Mouse (Mus musculus): ENCODE measurements around the gene Ctr9. TPM values are rescaled to one million over a fixed set of nuclear protein-coding genes. Genes with fewer than 3 reads are reported as not detected.

Gene Ctr9
- polyA plus RNA-seq, 1 experiment from 2014 or later, result 53.6 TPM

GRCm38 (mm10) chr7:111080876-111081275 is 52.1 kb downstream of the Ctr9 start:
- Histone ChIP-seq H3K4me2 (peak overlapping the region; percentile 90), H3K27ac (ENCODE audit: low read depth, low read length) (no peak overlapping the region; the same call in 1 of the 2 replicates), H3K9me3 (ENCODE audit: control insufficient read depth, low read length) (no peaks in the 10 kb centered on the region), H3K36me3 (ENCODE audit: control insufficient read depth, insufficient read depth, low read length) (peaks cover 52% of the 10 kb centered on the region), H3K27me3 (replicated peaks; ENCODE audit: control insufficient read depth, insufficient read depth, low read length) (no peaks in the 10 kb centered on the region), H3K4me1 (replicated peaks; ENCODE audit: control insufficient read depth, insufficient read depth, low read length) (peaks cover 19% of the 10 kb centered on the region), H3K4me3 (ENCODE audit: low read depth, low read length) (peak overlapping the region; percentile 100), H3K9ac (ENCODE audit: low read depth, low read length) (peak overlapping the region; percentile 100)
- no peak for DNase-seq (ENCODE audit: low spot score)
- 85% methylated on average over 3 of the region's 3 CpGs for WGBS
- ATAC-seq (replicated peaks; ENCODE audit: low FRiP score), result no peak

GRCm38 (mm10) chr7:111082043-111082821 is 53.5 kb downstream of the Ctr9 start:
- H3K27me3 ChIP-seq (replicated peaks; ENCODE audit: control insufficient read depth, insufficient read depth, low read length), result no peaks in the 10 kb centered on the region
- peak overlapping the region; percentile 100 for H3K4me3 ChIP-seq (ENCODE audit: low read depth, low read length)
- H3K9me3 ChIP-seq (ENCODE audit: control insufficient read depth, low read length), result no peaks in the 10 kb centered on the region
- H3K27ac ChIP-seq (ENCODE audit: low read depth, low read length), result peak overlapping the region; percentile 99
- ATAC-seq (replicated peaks; ENCODE audit: low FRiP score), result peak; percentile 69
- under 1% methylated on average over 82 of the region's 83 CpGs for WGBS
- H3K36me3 ChIP-seq (ENCODE audit: control insufficient read depth, insufficient read depth, low read length), result peaks cover 38% of the 10 kb centered on the region
- H3K4me1 ChIP-seq (replicated peaks; ENCODE audit: control insufficient read depth, insufficient read depth, low read length), result peaks cover 19% of the 10 kb centered on the region
- peak overlapping the region; percentile 100 for H3K9ac ChIP-seq (ENCODE audit: low read depth, low read length)
- peak overlapping the region; percentile 90 for H3K4me2 ChIP-seq
- DNase-seq (ENCODE audit: low spot score), result no peak

DNA sequence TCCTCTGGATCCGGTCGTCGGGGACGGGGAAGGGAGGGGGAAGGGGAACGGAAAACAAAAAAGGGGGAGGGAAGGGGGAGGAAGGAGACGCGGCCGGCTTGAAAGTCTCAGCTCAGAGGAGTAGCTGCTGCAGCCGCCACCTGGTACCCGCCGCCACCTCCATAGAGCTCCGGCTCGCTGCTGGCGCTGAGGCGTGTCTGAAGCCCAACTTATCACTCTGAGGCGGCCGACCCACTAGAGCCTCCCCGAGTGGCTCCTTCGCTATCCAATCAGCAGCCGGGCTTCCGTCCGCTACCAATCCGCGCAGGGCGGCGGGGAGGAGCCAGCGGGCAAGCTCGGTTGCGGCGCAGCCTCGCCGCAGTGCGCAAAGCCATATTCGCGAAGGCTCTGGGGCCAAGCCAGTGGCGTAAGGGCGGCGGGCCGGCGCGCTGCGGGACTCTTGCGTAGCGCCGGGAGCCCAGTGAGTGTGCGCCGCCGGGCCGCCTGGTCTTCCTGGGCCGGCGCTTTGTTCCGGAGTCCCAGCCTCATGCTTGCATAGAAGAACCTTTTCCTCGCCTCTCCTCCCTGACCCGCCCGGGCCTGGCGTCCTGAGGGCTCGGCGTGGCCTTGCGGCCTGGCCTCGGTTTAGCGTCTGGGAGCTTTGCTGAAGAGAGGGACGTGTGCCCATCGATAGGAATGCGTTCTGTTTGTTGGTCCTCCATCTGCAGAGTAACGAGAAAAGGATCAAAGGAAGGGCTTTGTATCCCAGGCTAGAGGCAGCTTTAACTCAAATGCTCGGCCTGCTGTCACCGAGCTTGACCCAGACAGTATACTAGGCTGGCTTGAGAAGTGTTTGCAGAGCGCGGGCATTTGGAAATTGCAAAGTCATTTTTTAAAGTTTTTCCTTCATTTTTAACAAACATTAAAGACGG is 54.3 kb downstream of the Ctr9 start, which contains the start of gene Eif4g2:
Gene Eif4g2 (minus strand): TSS at position 209 of the 911 bp plus-strand sequence.
- ATAC-seq (replicated peaks; ENCODE audit: low FRiP score), result peak; percentile 97

GRCm38 (mm10) chr7:111083733-111084120 is 55.0 kb downstream of the Ctr9 start:
- no peak for ATAC-seq (replicated peaks; ENCODE audit: low FRiP score)
- Histone ChIP-seq H3K27ac (ENCODE audit: low read depth, low read length) (peak overlapping the region; percentile 99), H3K4me1 (replicated peaks; ENCODE audit: control insufficient read depth, insufficient read depth, low read length) (peaks cover 19% of the 10 kb centered on the region), H3K4me2 (peak overlapping the region; percentile 59), H3K36me3 (ENCODE audit: control insufficient read depth, insufficient read depth, low read length) (peaks cover 25% of the 10 kb centered on the region), H3K9me3 (ENCODE audit: control insufficient read depth, low read length) (no peaks in the 10 kb centered on the region), H3K27me3 (replicated peaks; ENCODE audit: control insufficient read depth, insufficient read depth, low read length) (no peaks in the 10 kb centered on the region), H3K9ac (ENCODE audit: low read depth, low read length) (peak overlapping the region; percentile 100), H3K4me3 (ENCODE audit: low read depth, low read length) (peak overlapping the region; percentile 100)
- no peak for DNase-seq (ENCODE audit: low spot score)
- WGBS, result 14% methylated on average over 4 of the region's 4 CpGs

More for the DNA sequence above, 54.3 kb downstream of the Ctr9 start, which contains the start of gene Eif4g2:
- Histone ChIP-seq H3K4me2 (peak within 1 kb of the TSS; percentile 90), H3K36me3 (ENCODE audit: control insufficient read depth, insufficient read depth, low read length) (peaks cover 30% of the 10 kb centered on the region), H3K4me1 (replicated peaks; ENCODE audit: control insufficient read depth, insufficient read depth, low read length) (peaks cover 19% of the 10 kb centered on the region), H3K27ac (ENCODE audit: low read depth, low read length) (peak within 1 kb of the TSS; percentile 99), H3K27me3 (replicated peaks; ENCODE audit: control insufficient read depth, insufficient read depth, low read length) (no peaks in the 10 kb centered on the region), H3K9ac (ENCODE audit: low read depth, low read length) (peak within 1 kb of the TSS; percentile 100), H3K9me3 (ENCODE audit: control insufficient read depth, low read length) (no peaks in the 10 kb centered on the region), H3K4me3 (ENCODE audit: low read depth, low read length) (peak within 1 kb of the TSS; percentile 100)
- DNase-seq (ENCODE audit: low spot score), result peak; percentile 97
- under 1% methylated on average over 70 of the region's 70 CpGs for WGBS

- no peaks in the 10 kb centered on the region for H3K27me3 ChIP-seq (replicated peaks; ENCODE audit: control insufficient read depth, insufficient read depth, low read length)
- H3K9ac ChIP-seq (ENCODE audit: low read depth, low read length), result no peak overlapping the region
- H3K27ac ChIP-seq (ENCODE audit: low read depth, low read length), result peak overlapping the region; percentile 25
- 69% methylated on average over 2 of the region's 2 CpGs for WGBS
- peaks cover 19% of the 10 kb centered on the region for H3K36me3 ChIP-seq (ENCODE audit: control insufficient read depth, insufficient read depth, low read length)
- peaks cover 19% of the 10 kb centered on the region for H3K4me1 ChIP-seq (replicated peaks; ENCODE audit: control insufficient read depth, insufficient read depth, low read length)
- DNase-seq (ENCODE audit: low spot score), result no peak
- peak overlapping the region; percentile 12; the same call in 1 of the 2 replicates for H3K4me2 ChIP-seq
- no peaks in the 10 kb centered on the region for H3K9me3 ChIP-seq (ENCODE audit: control insufficient read depth, low read length)
- no peak overlapping the region for H3K4me3 ChIP-seq (ENCODE audit: low read depth, low read length)
- ATAC-seq (replicated peaks; ENCODE audit: low FRiP score), result no peak
Observed at GRCm38 (mm10) chr7:111084443-111084842, 55.7 kb downstream of the Ctr9 start.

- Histone ChIP-seq H3K4me2 (peak overlapping the region; percentile 17; the same call in 1 of the 2 replicates), H3K4me3 (ENCODE audit: low read depth, low read length) (no peak overlapping the region), H3K36me3 (ENCODE audit: control insufficient read depth, insufficient read depth, low read length) (peaks cover 12% of the 10 kb centered on the region), H3K9ac (ENCODE audit: low read depth, low read length) (no peak overlapping the region), H3K27me3 (replicated peaks; ENCODE audit: control insufficient read depth, insufficient read depth, low read length) (no peaks in the 10 kb centered on the region), H3K9me3 (ENCODE audit: control insufficient read depth, low read length) (no peaks in the 10 kb centered on the region), H3K4me1 (replicated peaks; ENCODE audit: control insufficient read depth, insufficient read depth, low read length) (peaks cover 11% of the 10 kb centered on the region), H3K27ac (ENCODE audit: low read depth, low read length) (no peak overlapping the region)
- ATAC-seq (replicated peaks; ENCODE audit: low FRiP score), result no peak; the same call in 1 of the 2 replicates
- no peak for DNase-seq (ENCODE audit: low spot score)
Observed at GRCm38 (mm10) chr7:111085153-111085552, 56.4 kb downstream of the Ctr9 start.

- Histone ChIP-seq H3K4me2 (no peak overlapping the region), H3K27me3 (replicated peaks; ENCODE audit: control insufficient read depth, insufficient read depth, low read length) (no peaks in the 10 kb centered on the region), H3K4me1 (replicated peaks; ENCODE audit: control insufficient read depth, insufficient read depth, low read length) (no peaks in the 10 kb centered on the region), H3K36me3 (ENCODE audit: control insufficient read depth, insufficient read depth, low read length) (no peaks in the 10 kb centered on the region), H3K27ac (ENCODE audit: low read depth, low read length) (no peak overlapping the region), H3K9ac (ENCODE audit: low read depth, low read length) (no peak overlapping the region), H3K4me3 (ENCODE audit: low read depth, low read length) (no peak overlapping the region), H3K9me3 (ENCODE audit: control insufficient read depth, low read length) (no peaks in the 10 kb centered on the region)
- DNase-seq (ENCODE audit: low spot score), result no peak
- 73% methylated on average over 2 of the region's 2 CpGs for WGBS
- ATAC-seq (replicated peaks; ENCODE audit: low FRiP score), result no peak
Observed at GRCm38 (mm10) chr7:111095169-111095568, 66.4 kb downstream of the Ctr9 start.

DNA sequence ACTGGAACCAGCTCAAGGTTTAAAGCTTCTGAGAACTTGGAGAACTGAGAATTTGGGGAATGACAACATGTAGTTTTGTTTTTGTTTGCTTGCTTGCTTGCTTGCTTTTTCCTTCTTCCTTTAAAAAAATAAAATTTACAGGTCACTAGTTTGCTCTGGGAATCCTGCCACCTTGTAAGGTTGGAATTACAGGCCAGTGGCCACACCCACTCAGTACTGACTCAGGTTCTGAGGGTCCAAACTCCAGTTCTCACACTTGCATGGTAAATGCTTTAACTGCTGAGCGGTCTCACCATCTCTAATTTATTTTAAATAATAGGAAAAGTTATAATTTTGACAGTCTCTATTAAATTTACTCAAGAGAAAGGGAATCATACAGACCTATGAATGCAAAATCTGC is 69.4 kb downstream of the Ctr9 start:
- H3K4me2 ChIP-seq, result no peak overlapping the region
- no peak overlapping the region for H3K27ac ChIP-seq (ENCODE audit: low read depth, low read length)
- H3K9ac ChIP-seq (ENCODE audit: low read depth, low read length), result no peak overlapping the region
- no peaks in the 10 kb centered on the region for H3K27me3 ChIP-seq (replicated peaks; ENCODE audit: control insufficient read depth, insufficient read depth, low read length)
- no peaks in the 10 kb centered on the region for H3K36me3 ChIP-seq (ENCODE audit: control insufficient read depth, insufficient read depth, low read length)
- no peak for DNase-seq (ENCODE audit: low spot score)
- no peak overlapping the region for H3K4me3 ChIP-seq (ENCODE audit: low read depth, low read length)
- H3K4me1 ChIP-seq (replicated peaks; ENCODE audit: control insufficient read depth, insufficient read depth, low read length), result no peaks in the 10 kb centered on the region
- 93% methylated on average over 1 of the region's 1 CpGs for WGBS
- no peaks in the 10 kb centered on the region for H3K9me3 ChIP-seq (ENCODE audit: control insufficient read depth, low read length)
- ATAC-seq (replicated peaks; ENCODE audit: low FRiP score), result no peak

Data from liver, embryonic 11.5 days (tissue).